Mouse (Mus musculus): ENCODE results near the gene Mtm1. TPM values are rescaled to one million over a fixed set of nuclear protein-coding genes. Genes with fewer than 3 reads are reported as not detected.

Mtm1 gene
- polyA plus RNA-seq, 1 experiment, result 3.1 TPM

DNA sequence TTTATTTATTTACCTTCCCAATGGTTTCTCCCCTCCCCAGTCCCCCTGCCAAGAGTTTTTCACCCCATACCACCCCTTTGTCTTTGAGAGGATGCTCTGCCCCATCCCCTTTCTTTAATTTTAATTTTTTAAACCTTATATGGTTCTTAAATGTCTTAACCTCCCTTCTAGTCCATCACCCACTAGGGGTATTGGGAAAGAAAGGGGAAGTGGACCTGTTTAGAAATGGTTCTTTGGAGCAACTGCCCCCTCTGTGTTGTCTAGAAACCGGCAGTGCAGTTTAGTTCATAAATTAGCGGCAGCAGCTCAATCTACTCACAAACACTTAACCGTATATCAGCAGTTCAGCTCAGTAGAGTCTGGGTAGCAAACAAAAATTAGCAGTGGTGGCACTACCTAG lies 63.6 kb downstream of the Mtm1 start:
- no peak for DNase-seq
- Histone ChIP-seq H3K27ac (ENCODE audit: insufficient read depth, low read depth, low read length) (no peak overlapping the region), H3K4me3 (ENCODE audit: insufficient read depth, low read depth, low read length) (no peak overlapping the region), H3K27me3 (replicated peaks; ENCODE audit: control insufficient read depth, insufficient read depth, low read length) (no peaks in the 10 kb centered on the region), H3K4me1 (ENCODE audit: control insufficient read depth, insufficient read depth, low read length) (no peaks in the 10 kb centered on the region), H3K36me3 (ENCODE audit: control insufficient read depth, insufficient read depth, low read length) (no peaks in the 10 kb centered on the region)
- TF ChIP-seq POLR2A (IDR thresholded peaks at IDR 0.05; ENCODE audit: low read depth, low read length) (no peak), CTCF (conservative IDR thresholded peaks at IDR 0.05; ENCODE audit: insufficient read depth, insufficient read length, low read depth, low read length) (no peak)
- WGBS, result 86% methylated on average over 3 of the region's 3 CpGs

DNA sequence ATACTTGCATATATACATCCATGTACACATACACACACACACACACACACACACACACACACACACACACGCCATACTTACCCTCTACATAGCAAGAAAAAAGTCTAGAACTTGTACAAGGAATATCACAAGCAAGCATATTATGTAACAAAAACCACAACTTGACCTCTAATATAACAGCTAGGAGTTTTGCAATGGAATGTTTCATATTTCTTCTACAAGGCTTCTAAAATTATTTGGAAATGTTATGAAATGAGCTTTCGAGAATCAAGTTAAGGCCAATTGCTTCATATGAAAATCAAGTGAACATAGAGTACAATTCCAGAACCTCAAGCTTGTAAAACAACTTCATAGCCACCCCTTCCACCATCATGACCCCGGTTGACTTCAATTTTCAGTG lies 74.9 kb downstream of the Mtm1 start:
- H3K36me3 ChIP-seq (ENCODE audit: control insufficient read depth, insufficient read depth, low read length), result no peaks in the 10 kb centered on the region
- H3K27ac ChIP-seq (ENCODE audit: insufficient read depth, low read depth, low read length), result no peak overlapping the region
- no peaks in the 10 kb centered on the region for H3K27me3 ChIP-seq (replicated peaks; ENCODE audit: control insufficient read depth, insufficient read depth, low read length)
- TF ChIP-seq CTCF (conservative IDR thresholded peaks at IDR 0.05; ENCODE audit: insufficient read depth, insufficient read length, low read depth, low read length) (no peak), POLR2A (IDR thresholded peaks at IDR 0.05; ENCODE audit: low read depth, low read length) (no peak)
- H3K4me1 ChIP-seq (ENCODE audit: control insufficient read depth, insufficient read depth, low read length), result no peaks in the 10 kb centered on the region
- no peak overlapping the region for H3K4me3 ChIP-seq (ENCODE audit: insufficient read depth, low read depth, low read length)
- DNase-seq, result peak; percentile 1
- WGBS, result 88% methylated on average over 3 of the region's 3 CpGs

DNA sequence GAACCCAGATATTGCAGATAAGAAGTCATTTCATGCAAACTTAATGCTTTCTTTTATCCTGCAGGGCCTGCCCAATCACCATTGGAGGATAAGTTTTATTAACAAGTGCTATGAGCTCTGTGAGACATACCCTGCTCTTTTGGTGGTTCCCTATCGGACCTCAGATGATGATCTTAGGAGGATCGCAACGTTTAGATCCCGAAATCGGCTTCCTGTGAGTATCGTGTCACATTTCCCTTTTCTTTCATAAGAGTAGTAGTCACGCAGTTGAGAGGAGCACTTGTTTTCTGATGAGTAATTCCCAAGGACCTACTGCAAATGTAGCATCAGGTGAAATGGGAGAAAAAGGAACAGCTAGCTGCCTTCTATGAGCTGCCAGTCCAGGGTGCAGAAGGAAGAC lies 76.5 kb downstream of the Mtm1 start:
- no peaks in the 10 kb centered on the region for H3K27me3 ChIP-seq (replicated peaks; ENCODE audit: control insufficient read depth, insufficient read depth, low read length)
- no peak overlapping the region for H3K27ac ChIP-seq (ENCODE audit: insufficient read depth, low read depth, low read length)
- no peak overlapping the region for H3K4me3 ChIP-seq (ENCODE audit: insufficient read depth, low read depth, low read length)
- DNase-seq, result no peak
- WGBS, result 94% methylated on average over 7 of the region's 7 CpGs
- no peak for TF ChIP-seq CTCF (conservative IDR thresholded peaks at IDR 0.05; ENCODE audit: insufficient read depth, insufficient read length, low read depth, low read length)
- TF ChIP-seq POLR2A (IDR thresholded peaks at IDR 0.05; ENCODE audit: low read depth, low read length), result no peak
- no peaks in the 10 kb centered on the region for H3K36me3 ChIP-seq (ENCODE audit: control insufficient read depth, insufficient read depth, low read length)
- H3K4me1 ChIP-seq (ENCODE audit: control insufficient read depth, insufficient read depth, low read length), result no peaks in the 10 kb centered on the region

DNA sequence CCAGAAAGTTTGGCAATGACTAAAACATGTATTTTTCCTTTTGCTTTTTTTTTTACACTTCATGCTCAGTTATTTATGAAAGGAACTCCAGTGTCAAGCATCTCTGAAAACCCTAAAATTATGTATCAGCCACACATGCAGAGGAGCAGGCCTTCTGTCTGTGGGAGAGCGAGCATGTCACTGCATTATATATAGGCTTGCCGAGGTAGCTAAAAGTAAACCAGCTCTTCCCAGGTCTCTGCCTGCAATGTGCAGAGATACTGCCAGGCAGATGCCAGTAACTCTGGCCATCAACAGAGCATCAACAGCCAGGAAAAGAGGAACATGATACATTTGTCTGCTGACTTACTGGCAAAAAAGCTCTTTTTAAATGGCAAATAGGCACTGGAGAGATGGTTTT lies 83.6 kb downstream of the Mtm1 start:
- Histone ChIP-seq H3K4me3 (ENCODE audit: insufficient read depth, low read depth, low read length) (no peak overlapping the region), H3K27ac (ENCODE audit: insufficient read depth, low read depth, low read length) (no peak overlapping the region), H3K27me3 (replicated peaks; ENCODE audit: control insufficient read depth, insufficient read depth, low read length) (no peaks in the 10 kb centered on the region), H3K36me3 (ENCODE audit: control insufficient read depth, insufficient read depth, low read length) (no peaks in the 10 kb centered on the region), H3K4me1 (ENCODE audit: control insufficient read depth, insufficient read depth, low read length) (no peaks in the 10 kb centered on the region)
- TF ChIP-seq POLR2A (IDR thresholded peaks at IDR 0.05; ENCODE audit: low read depth, low read length) (no peak), CTCF (conservative IDR thresholded peaks at IDR 0.05; ENCODE audit: insufficient read depth, insufficient read length, low read depth, low read length) (no peak)
- no peak for DNase-seq
- WGBS, result 70% methylated on average over 2 of the region's 2 CpGs

DNA sequence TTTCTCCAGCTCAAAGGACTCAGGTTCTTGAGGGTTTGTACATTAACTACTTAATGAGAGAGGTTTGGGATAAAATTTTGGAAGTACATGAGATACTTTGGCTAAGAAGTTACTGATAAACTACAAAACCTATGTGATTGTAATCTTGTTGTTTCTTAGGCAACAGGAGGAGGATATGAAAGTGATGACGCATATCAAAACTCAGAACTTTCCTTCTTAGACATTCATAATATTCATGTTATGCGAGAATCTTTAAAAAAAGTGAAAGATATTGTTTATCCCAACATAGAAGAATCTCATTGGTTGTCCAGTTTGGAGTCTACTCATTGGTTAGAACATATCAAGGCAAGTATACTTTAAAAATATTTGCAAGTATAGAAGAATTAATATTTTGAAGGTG lies 85.4 kb downstream of the Mtm1 start:
- no peaks in the 10 kb centered on the region for H3K36me3 ChIP-seq (ENCODE audit: control insufficient read depth, insufficient read depth, low read length)
- H3K27ac ChIP-seq (ENCODE audit: insufficient read depth, low read depth, low read length), result no peak overlapping the region
- no peak for DNase-seq
- H3K4me3 ChIP-seq (ENCODE audit: insufficient read depth, low read depth, low read length), result no peak overlapping the region
- 76% methylated on average over 2 of the region's 2 CpGs for WGBS
- TF ChIP-seq POLR2A (IDR thresholded peaks at IDR 0.05; ENCODE audit: low read depth, low read length) (no peak), CTCF (conservative IDR thresholded peaks at IDR 0.05; ENCODE audit: insufficient read depth, insufficient read length, low read depth, low read length) (no peak)
- H3K4me1 ChIP-seq (ENCODE audit: control insufficient read depth, insufficient read depth, low read length), result no peaks in the 10 kb centered on the region
- H3K27me3 ChIP-seq (replicated peaks; ENCODE audit: control insufficient read depth, insufficient read depth, low read length), result no peaks in the 10 kb centered on the region

DNA sequence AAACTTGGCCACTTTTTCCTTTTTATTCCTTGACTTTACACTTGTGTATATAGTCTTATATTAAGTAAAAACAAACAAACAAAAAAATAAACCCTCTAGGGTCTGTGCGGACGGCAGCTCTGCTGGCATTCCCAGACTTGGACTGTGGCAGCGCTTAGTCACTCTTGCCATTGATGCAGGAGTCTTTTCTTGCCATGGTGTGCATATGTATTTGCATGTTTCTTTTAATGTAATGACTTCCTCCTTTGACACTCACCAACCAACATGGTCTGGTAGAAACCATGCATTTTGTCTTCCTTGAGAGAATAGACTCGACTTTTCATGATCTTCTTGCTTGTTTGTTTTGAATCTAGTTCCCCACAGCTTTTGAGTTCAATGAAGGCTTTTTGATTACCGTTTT lies 91.6 kb downstream of the Mtm1 start:
- no peak overlapping the region for H3K4me3 ChIP-seq (ENCODE audit: insufficient read depth, low read depth, low read length)
- WGBS, result 85% methylated on average over 5 of the region's 5 CpGs
- no peaks in the 10 kb centered on the region for H3K36me3 ChIP-seq (ENCODE audit: control insufficient read depth, insufficient read depth, low read length)
- no peaks in the 10 kb centered on the region for H3K27me3 ChIP-seq (replicated peaks; ENCODE audit: control insufficient read depth, insufficient read depth, low read length)
- DNase-seq, result no peak
- no peak overlapping the region for H3K27ac ChIP-seq (ENCODE audit: insufficient read depth, low read depth, low read length)
- TF ChIP-seq CTCF (conservative IDR thresholded peaks at IDR 0.05; ENCODE audit: insufficient read depth, insufficient read length, low read depth, low read length) (no peak), POLR2A (IDR thresholded peaks at IDR 0.05; ENCODE audit: low read depth, low read length) (no peak)
- H3K4me1 ChIP-seq (ENCODE audit: control insufficient read depth, insufficient read depth, low read length), result no peaks in the 10 kb centered on the region

DNA sequence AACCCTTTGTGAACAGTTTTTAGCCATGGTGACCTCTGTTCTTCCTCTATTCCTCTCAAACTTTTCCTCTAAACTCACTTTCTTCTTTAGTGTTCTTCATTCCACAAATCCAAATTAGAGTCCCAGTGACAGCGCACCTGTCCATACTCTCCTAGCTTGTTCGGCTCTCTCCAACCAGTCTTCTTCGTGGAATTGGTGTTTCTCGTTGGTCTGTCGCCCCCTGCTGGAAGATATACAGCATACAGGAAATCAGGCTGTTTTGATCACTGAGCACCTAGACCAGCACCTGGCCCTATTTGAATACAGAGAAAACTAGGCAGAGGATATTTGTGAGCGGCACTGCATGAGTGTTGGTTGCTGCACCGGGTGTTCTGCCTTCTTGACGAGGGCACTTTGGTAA lies 100.7 kb downstream of the Mtm1 start:
- 15% methylated on average over 8 of the region's 8 CpGs for WGBS
- Histone ChIP-seq H3K27me3 (replicated peaks; ENCODE audit: control insufficient read depth, insufficient read depth, low read length) (no peaks in the 10 kb centered on the region), H3K27ac (ENCODE audit: insufficient read depth, low read depth, low read length) (no peak overlapping the region), H3K36me3 (ENCODE audit: control insufficient read depth, insufficient read depth, low read length) (no peaks in the 10 kb centered on the region), H3K4me1 (ENCODE audit: control insufficient read depth, insufficient read depth, low read length) (no peaks in the 10 kb centered on the region), H3K4me3 (ENCODE audit: insufficient read depth, low read depth, low read length) (no peak overlapping the region)
- TF ChIP-seq CTCF (conservative IDR thresholded peaks at IDR 0.05; ENCODE audit: insufficient read depth, insufficient read length, low read depth, low read length) (peak; percentile 73), POLR2A (IDR thresholded peaks at IDR 0.05; ENCODE audit: low read depth, low read length) (no peak)
- peak; percentile 68 for DNase-seq

DNA sequence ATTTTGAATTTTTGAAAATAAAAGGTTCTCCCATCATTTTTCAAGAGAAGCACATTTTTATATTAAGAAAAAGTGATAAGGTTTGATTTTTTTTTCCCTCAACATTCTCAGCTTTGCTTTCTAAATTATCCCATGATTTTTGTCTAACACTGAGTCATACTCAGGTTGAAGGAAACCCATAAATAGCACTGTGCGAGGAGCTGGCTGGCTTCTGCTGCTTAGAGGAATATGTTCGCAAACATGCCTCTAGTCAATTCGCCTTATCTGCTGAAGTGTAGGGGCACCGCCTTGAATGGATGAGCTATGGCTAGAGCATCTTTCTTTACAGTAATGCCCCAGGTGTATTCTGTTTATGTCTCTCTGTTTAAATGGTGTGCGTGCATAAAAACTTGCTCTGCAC lies 103.8 kb downstream of the Mtm1 start:
- WGBS, result 88% methylated on average over 5 of the region's 5 CpGs

More for the DNA sequence above, 103.8 kb downstream of the Mtm1 start:
- TF ChIP-seq POLR2A (IDR thresholded peaks at IDR 0.05; ENCODE audit: low read depth, low read length) (no peak), CTCF (conservative IDR thresholded peaks at IDR 0.05; ENCODE audit: insufficient read depth, insufficient read length, low read depth, low read length) (no peak)
- H3K27me3 ChIP-seq (replicated peaks; ENCODE audit: control insufficient read depth, insufficient read depth, low read length), result no peaks in the 10 kb centered on the region
- no peak overlapping the region for H3K27ac ChIP-seq (ENCODE audit: insufficient read depth, low read depth, low read length)
- H3K36me3 ChIP-seq (ENCODE audit: control insufficient read depth, insufficient read depth, low read length), result no peaks in the 10 kb centered on the region
- DNase-seq, result no peak
- no peaks in the 10 kb centered on the region for H3K4me1 ChIP-seq (ENCODE audit: control insufficient read depth, insufficient read depth, low read length)
- no peak overlapping the region for H3K4me3 ChIP-seq (ENCODE audit: insufficient read depth, low read depth, low read length)
